Mouse (Mus musculus): ENCODE data around the gene Slc2a10.

Gene Slc2a10

GRCm38 (mm10) chr2:165503259-165504203 is at the start of gene Slc2a10:
Gene Slc2a10 (plus strand): TSS chr2:165503787.
- DNase-seq, result no peak

GRCm38 (mm10) chr2:165456710-165457109 is 46.9 kb upstream of the Slc2a10 start:
- DNase-seq, result no peak

- no peak for DNase-seq
Measured at GRCm38 (mm10) chr2:165458189-165458588, 45.4 kb upstream of the Slc2a10 start.

- DNase-seq, result no peak
Measured at GRCm38 (mm10) chr2:165459663-165460062, 43.9 kb upstream of the Slc2a10 start.

GRCm38 (mm10) chr2:165467824-165468452 is 35.6 kb upstream of the Slc2a10 start:
- no peak for DNase-seq

- peak; percentile 40 to 44 for DNase-seq
Measured at GRCm38 (mm10) chr2:165470167-165470566, 33.4 kb upstream of the Slc2a10 start.

- DNase-seq, result no peak
Measured at GRCm38 (mm10) chr2:165471943-165472342, 31.6 kb upstream of the Slc2a10 start.

GRCm38 (mm10) chr2:165473003-165473402 is 30.6 kb upstream of the Slc2a10 start, which contains the start of gene Slc13a3:
Gene Slc13a3 (minus strand): TSS chr2:165473230.
- DNase-seq, result no peak

GRCm38 (mm10) chr2:165475412-165475811 is 28.2 kb upstream of the Slc2a10 start:
- DNase-seq, result no peak

- no peak for DNase-seq
Measured at GRCm38 (mm10) chr2:165475850-165476249, 27.7 kb upstream of the Slc2a10 start.

GRCm38 (mm10) chr2:165482003-165482402 is 21.6 kb upstream of the Slc2a10 start:
- DNase-seq, result no peak

- DNase-seq, result no peak
Measured at GRCm38 (mm10) chr2:165484152-165484551, 19.4 kb upstream of the Slc2a10 start.

- DNase-seq, result no peak
Measured at GRCm38 (mm10) chr2:165485826-165486225, 17.8 kb upstream of the Slc2a10 start.

- no peak for DNase-seq
Measured at GRCm38 (mm10) chr2:165486401-165486800, 17.2 kb upstream of the Slc2a10 start.

- DNase-seq, result peak; percentile 60 to 61
Measured at GRCm38 (mm10) chr2:165486881-165487535, 16.6 kb upstream of the Slc2a10 start.

- DNase-seq, result peak; percentile 80 to 81
Measured at GRCm38 (mm10) chr2:165492648-165493553, 10.7 kb upstream of the Slc2a10 start, which contains the start of gene Trp53rka. Gene Trp53rka (minus strand): TSS chr2:165493324.

GRCm38 (mm10) chr2:165493587-165494210 is 9.9 kb upstream of the Slc2a10 start:
- DNase-seq, result peak in 1 of 2 experiments; percentile 19

GRCm38 (mm10) chr2:165494495-165494894 is 9.1 kb upstream of the Slc2a10 start:
- DNase-seq, result no peak

GRCm38 (mm10) chr2:165496251-165496650 is 7.3 kb upstream of the Slc2a10 start:
- peak; percentile 69 to 72 for DNase-seq

- DNase-seq, result no peak
Measured at GRCm38 (mm10) chr2:165497706-165498275, 5.8 kb upstream of the Slc2a10 start.

GRCm38 (mm10) chr2:165498816-165499215 is 4.8 kb upstream of the Slc2a10 start:
- DNase-seq, result no peak

Data from thymus, postnatal 36 days (tissue).